Mouse (Mus musculus) midbrain, embryonic 11.5 days (tissue): ENCODE measurements around the gene Itga2b. TPM values are rescaled to one million over a fixed set of nuclear protein-coding genes. Genes with fewer than 3 reads are reported as not detected.

Experiments used
- ATAC-seq: fragments of 200-750 bp; cut with Nextera tagmentation; 2 replicates; pipeline ENCODE4 v1.8.0; 2017; ENCODE audit warnings: moderate TSS enrichment, moderate library complexity; ENCODE audit not compliant: low FRiP score
- DNase-seq: peaks from one replicate; pipeline ENCODE4 v3.0.0; 2015; ENCODE audit warnings: low spot score; ENCODE audit errors: missing footprints
- H3K27ac ChIP-seq: fragments of 300-500 bp; sonication (generic); 2 replicates; pipeline ENCODE4 v1.5.1; 2014; ENCODE audit warnings: low read depth, low read length
- H3K27me3 ChIP-seq: fragments of 300-500 bp; sonication (generic); 2 replicates; pipeline ENCODE4 v1.6.1; 2014; ENCODE audit warnings: mild to moderate bottlenecking, low read length, moderate library complexity, mixed read lengths; ENCODE audit not compliant: control insufficient read depth, insufficient read depth
- H3K36me3 ChIP-seq: fragments of 300-500 bp; sonication (generic); 2 replicates; pipeline ENCODE4 v1.6.1; 2014; ENCODE audit warnings: mild to moderate bottlenecking, low read length, moderate library complexity, mixed read lengths; ENCODE audit not compliant: control insufficient read depth, insufficient read depth
- H3K4me1 ChIP-seq: fragments of 300-500 bp; sonication (generic); 2 replicates; pipeline ENCODE4 v1.6.1; 2014; ENCODE audit warnings: low read length; ENCODE audit not compliant: control insufficient read depth, insufficient read depth
- H3K4me2 ChIP-seq: fragments of 300-500 bp; sonication (generic); 2 replicates; pipeline ENCODE4 v1.6.1; 2014; ENCODE audit warnings: mild to moderate bottlenecking, moderate library complexity
- H3K4me3 ChIP-seq: fragments of 300-500 bp; sonication (generic); 2 replicates; pipeline ENCODE4 v1.5.1; 2014; ENCODE audit warnings: low read depth, low read length
- H3K9ac ChIP-seq: fragments of 300-500 bp; sonication (generic); 2 replicates; pipeline ENCODE4 v1.6.1; 2014; ENCODE audit warnings: low read length
- H3K9me3 ChIP-seq: fragments of 300-500 bp; sonication (generic); 2 replicates; pipeline ENCODE4 v1.6.1; 2016; ENCODE audit warnings: low read length; ENCODE audit not compliant: control insufficient read depth
- WGBS: fragments of 180-500 bp; shearing (Covaris S2); extraction: QIAGEN DNeasy Blood & Tissue Kit; methylation state at CpG from one replicate; pipeline ENCODE4 v1.1.7; 2014; 5-methylcytosine and 5-hydroxymethylcytosine counted together
- polyA plus RNA-seq: library from polyadenylated mRNA; unstranded; fragments of >200 nt; fragmentation: Nextera tagmentation; extraction: Ambion mirVana; gene quantifications from 2 replicates; pipeline ENCODE4 v1.2.1, GENCODE M21; 2014

The Itga2b gene
- polyA plus RNA-seq, result 4.5 and 5.2 TPM in 2 replicates

GRCm38 (mm10) chr11:102469648-102470357 lies at the start of gene Itga2b:
Gene Itga2b (minus strand): TSS chr11:102470122.
- no peaks in the 10 kb centered on the region for H3K36me3 ChIP-seq
- no peaks in the 10 kb centered on the region for H3K9me3 ChIP-seq
- no peak for ATAC-seq
- no peak within 1 kb of the TSS for H3K9ac ChIP-seq
- 69% methylated on average over 11 of the region's 11 CpGs for WGBS
- DNase-seq, result no peak
- no peak within 1 kb of the TSS for H3K4me2 ChIP-seq
- no peak within 1 kb of the TSS for H3K4me3 ChIP-seq
- peaks cover 1% of the 10 kb centered on the region; the same call in 1 of the 2 replicates for H3K27me3 ChIP-seq
- peaks cover 12% of the 10 kb centered on the region for H3K4me1 ChIP-seq
- H3K27ac ChIP-seq, result no peak within 1 kb of the TSS

GRCm38 (mm10) chr11:102514793-102515424 lies 45.0 kb upstream of the Itga2b start:
- H3K4me2 ChIP-seq, result no peak overlapping the region
- peaks cover 3% of the 10 kb centered on the region; the same call in 1 of the 2 replicates for H3K36me3 ChIP-seq
- 100% methylated on average over 1 of the region's 1 CpGs for WGBS
- no peak overlapping the region for H3K4me3 ChIP-seq
- ATAC-seq (no peak), DNase-seq (no peak)
- no peaks in the 10 kb centered on the region for H3K27me3 ChIP-seq
- H3K27ac ChIP-seq, result no peak overlapping the region
- no peaks in the 10 kb centered on the region for H3K9me3 ChIP-seq
- H3K4me1 ChIP-seq, result no peaks in the 10 kb centered on the region
- H3K9ac ChIP-seq, result no peak overlapping the region

- WGBS, result 79% methylated on average over 6 of the region's 6 CpGs
- no peak for ATAC-seq
- Histone ChIP-seq H3K4me3 (no peak overlapping the region), H3K9me3 (no peaks in the 10 kb centered on the region), H3K27ac (no peak overlapping the region), H3K36me3 (no peaks in the 10 kb centered on the region), H3K27me3 (no peaks in the 10 kb centered on the region), H3K9ac (no peak overlapping the region), H3K4me2 (no peak overlapping the region), H3K4me1 (no peaks in the 10 kb centered on the region)
- no peak for DNase-seq
These were observed 40.3 kb upstream of the Itga2b start for GRCm38 (mm10) chr11:102510226-102510625.

- WGBS, result 74% methylated on average over 2 of the region's 2 CpGs
- ATAC-seq (no peak), DNase-seq (no peak)
- Histone ChIP-seq H3K36me3 (peaks cover 5% of the 10 kb centered on the region; the same call in 1 of the 2 replicates), H3K4me3 (no peak overlapping the region), H3K9ac (no peak overlapping the region), H3K4me2 (no peak overlapping the region), H3K27ac (no peak overlapping the region), H3K27me3 (no peaks in the 10 kb centered on the region), H3K4me1 (no peaks in the 10 kb centered on the region), H3K9me3 (no peaks in the 10 kb centered on the region)
These were observed 26.8 kb upstream of the Itga2b start for GRCm38 (mm10) chr11:102496732-102497131.

GRCm38 (mm10) chr11:102496206-102496605 lies 26.3 kb upstream of the Itga2b start:
- H3K27ac ChIP-seq, result no peak overlapping the region
- DNase-seq (no peak), ATAC-seq (no peak)
- H3K27me3 ChIP-seq, result no peaks in the 10 kb centered on the region
- no peaks in the 10 kb centered on the region for H3K9me3 ChIP-seq
- no peak overlapping the region for H3K4me2 ChIP-seq
- H3K4me3 ChIP-seq, result no peak overlapping the region
- 97% methylated on average over 2 of the region's 2 CpGs for WGBS
- peaks cover 5% of the 10 kb centered on the region; the same call in 1 of the 2 replicates for H3K36me3 ChIP-seq
- no peaks in the 10 kb centered on the region for H3K4me1 ChIP-seq
- no peak overlapping the region for H3K9ac ChIP-seq

- no peak overlapping the region for H3K27ac ChIP-seq
- 94% methylated on average over 5 of the region's 5 CpGs for WGBS
- no peaks in the 10 kb centered on the region for H3K9me3 ChIP-seq
- no peak for ATAC-seq
- H3K9ac ChIP-seq, result no peak overlapping the region
- H3K4me1 ChIP-seq, result no peaks in the 10 kb centered on the region
- H3K4me3 ChIP-seq, result no peak overlapping the region
- no peak overlapping the region for H3K4me2 ChIP-seq
- H3K36me3 ChIP-seq, result peaks cover 5% of the 10 kb centered on the region; the same call in 1 of the 2 replicates
- no peak for DNase-seq
- no peaks in the 10 kb centered on the region for H3K27me3 ChIP-seq
These were observed 25.8 kb upstream of the Itga2b start for GRCm38 (mm10) chr11:102495742-102496141.

GRCm38 (mm10) chr11:102495114-102495513 lies 25.2 kb upstream of the Itga2b start:
- Histone ChIP-seq H3K9ac (no peak overlapping the region), H3K4me3 (no peak overlapping the region), H3K9me3 (no peaks in the 10 kb centered on the region), H3K4me1 (no peaks in the 10 kb centered on the region), H3K4me2 (no peak overlapping the region), H3K27ac (no peak overlapping the region), H3K27me3 (no peaks in the 10 kb centered on the region), H3K36me3 (peaks cover 5% of the 10 kb centered on the region; the same call in 1 of the 2 replicates)
- over 99% methylated on average over 6 of the region's 6 CpGs for WGBS
- no peak for DNase-seq
- ATAC-seq, result no peak

GRCm38 (mm10) chr11:102494063-102494650 lies 24.2 kb upstream of the Itga2b start:
- Histone ChIP-seq H3K27ac (no peak overlapping the region), H3K9me3 (no peaks in the 10 kb centered on the region), H3K4me3 (no peak overlapping the region), H3K9ac (no peak overlapping the region), H3K4me2 (no peak overlapping the region), H3K36me3 (peaks cover 5% of the 10 kb centered on the region; the same call in 1 of the 2 replicates), H3K27me3 (no peaks in the 10 kb centered on the region), H3K4me1 (no peaks in the 10 kb centered on the region)
- WGBS, result 93% methylated on average over 7 of the region's 7 CpGs
- DNase-seq (no peak), ATAC-seq (no peak)

- Histone ChIP-seq H3K9me3 (no peaks in the 10 kb centered on the region), H3K4me2 (no peak overlapping the region), H3K36me3 (0 out of 2 replicates have a peak, but pooled peaks cover 2% of the 10 kb centered on the region), H3K27ac (no peak overlapping the region), H3K9ac (no peak overlapping the region), H3K4me3 (no peak overlapping the region), H3K4me1 (no peaks in the 10 kb centered on the region), H3K27me3 (no peaks in the 10 kb centered on the region)
- ATAC-seq (no peak), DNase-seq (no peak)
- WGBS, result 94% methylated on average over 2 of the region's 2 CpGs
These were observed 23.3 kb upstream of the Itga2b start for GRCm38 (mm10) chr11:102493241-102493640.
